Mouse (Mus musculus) layer of hippocampus, postnatal 10 days (tissue): ENCODE data around the gene Prpsap2. TPM values are rescaled to one million over a fixed set of nuclear protein-coding genes. Genes with fewer than 3 reads are reported as not detected.
A peak's percentile ranks its signal among the peaks of the same experiment; 100 is the strongest.

Experiments used
- DNase-seq, 2 experiments: peaks; one replicate each; pipeline ENCODE4 v3.0.0; 2021; ENCODE audit warnings: low spot score in 2 of 2
- total RNA-seq, 2 experiments: library from RNA; stranded (reverse); gene quantifications; 2 replicates each; pipeline ENCODE4 v1.2.3; 2021

Prpsap2 gene
- total RNA-seq, 2 experiments from 2014 or later, result 38.3 to 41.0 TPM

- DNase-seq, result no peak
Observed at GRCm38 (mm10) chr11:61717990-61718389, 43.9 kb downstream of the Prpsap2 start.

- DNase-seq, result no peak
Observed at GRCm38 (mm10) chr11:61715130-61715529, 46.8 kb downstream of the Prpsap2 start.

GRCm38 (mm10) chr11:61714346-61715117, 47.4 kb downstream of the Prpsap2 start:
- peak; percentile 75 to 83 for DNase-seq

GRCm38 (mm10) chr11:61713157-61713855, 48.6 kb downstream of the Prpsap2 start:
- no peak for DNase-seq

- no peak for DNase-seq
Observed at GRCm38 (mm10) chr11:61708928-61709327, 53.0 kb downstream of the Prpsap2 start.

- DNase-seq, result no peak
Observed at GRCm38 (mm10) chr11:61706232-61706631, 55.7 kb downstream of the Prpsap2 start.

GRCm38 (mm10) chr11:61705581-61705980, 56.3 kb downstream of the Prpsap2 start:
- DNase-seq, result no peak

GRCm38 (mm10) chr11:61702494-61702893, 59.4 kb downstream of the Prpsap2 start:
- no peak for DNase-seq

GRCm38 (mm10) chr11:61701696-61702095, 60.2 kb downstream of the Prpsap2 start:
- no peak for DNase-seq

- DNase-seq, result peak; percentile 21 to 31
Observed at GRCm38 (mm10) chr11:61699933-61700332, 62.0 kb downstream of the Prpsap2 start.

- DNase-seq, result no peak
Observed at GRCm38 (mm10) chr11:61699460-61699859, 62.4 kb downstream of the Prpsap2 start.

GRCm38 (mm10) chr11:61698852-61699251, 63.0 kb downstream of the Prpsap2 start:
- DNase-seq, result no peak

- peak; percentile 22 to 31 for DNase-seq
Observed at GRCm38 (mm10) chr11:61692996-61693395, 68.9 kb downstream of the Prpsap2 start.

GRCm38 (mm10) chr11:61687595-61687994, 74.3 kb downstream of the Prpsap2 start:
- DNase-seq, result no peak

- no peak for DNase-seq
Observed at GRCm38 (mm10) chr11:61686906-61687453, 74.9 kb downstream of the Prpsap2 start.

- no peak for DNase-seq
Observed at GRCm38 (mm10) chr11:61686141-61686540, 75.7 kb downstream of the Prpsap2 start.

- no peak for DNase-seq
Observed at GRCm38 (mm10) chr11:61685119-61685725, 76.7 kb downstream of the Prpsap2 start.

GRCm38 (mm10) chr11:61683907-61684731, 77.8 kb downstream of the Prpsap2 start, which contains the start of gene Fam83g:
Gene Fam83g, plus strand, starts transcription at chr11:61684091.
- no peak for DNase-seq
